Mouse (Mus musculus) bone marrow macrophage, adult 2 months (primary cell): Measurements from ENCODE around the gene Cyp11a1.

Experiments used
- CTCF ChIP-seq: IDR thresholded peaks from 2 replicates; pipeline ENCODE4 v1.5.1; 2012; ENCODE audit warnings: low read depth, mild to moderate bottlenecking, low read length, moderate library complexity
- POLR2A ChIP-seq: IDR thresholded peaks from 2 replicates; pipeline ENCODE4 v1.6.1; 2012; ENCODE audit warnings: mild to moderate bottlenecking, low read depth, low read length, borderline replicate concordance

GRCm38 (mm10) chr9:57988098-57988497, 18.1 kb upstream of the Cyp11a1 start:
- TF ChIP-seq POLR2A = no peak
- TF ChIP-seq CTCF = no peak
